Mouse (Mus musculus): ENCODE data around the gene S1pr5. TPM values are rescaled to one million over a fixed set of nuclear protein-coding genes. Genes with fewer than 3 reads are reported as not detected.

Gene S1pr5
- total and polyA plus RNA-seq, 3 experiments: not detected

Other genes starting within 250 kb of the S1pr5 start
Only the 20 nearest of the 21 such genes appear.
- 128 and 202 TPM in 2 replicates for gene Icam1, start 232.5 kb downstream of the S1pr5 start, total RNA-seq (2012; rRNA removed)
- 101 and 102 TPM in 2 replicates for gene Icam1, start 232.5 kb downstream of the S1pr5 start, total RNA-seq (2014; rRNA removed)
- gene Icam1, start 232.5 kb downstream of the S1pr5 start, polyA plus RNA-seq (2012; ENCODE audit: insufficient read length, low read depth): 64.2 and 70.6 TPM in 2 replicates
- gene Icam4, start 219.1 kb downstream of the S1pr5 start, total RNA-seq (2012; rRNA removed): 2.9 and 3.1 TPM in 2 replicates
- gene Icam4, start 219.1 kb downstream of the S1pr5 start, total RNA-seq (2014; rRNA removed): 1.1 and 1.2 TPM in 2 replicates
- gene Icam4, start 219.1 kb downstream of the S1pr5 start, polyA plus RNA-seq (2012; ENCODE audit: insufficient read length, low read depth): 0.72 and 0.96 TPM in 2 replicates
- gene Icam5, start 216.4 kb downstream of the S1pr5 start, total RNA-seq (2012; rRNA removed): 4.9 TPM in 2 replicates
- 0.89 and 1.0 TPM in 2 replicates for gene Icam5, start 216.4 kb downstream of the S1pr5 start, total RNA-seq (2014; rRNA removed)
- gene Icam5, start 216.4 kb downstream of the S1pr5 start, polyA plus RNA-seq (2012; ENCODE audit: insufficient read length, low read depth): 1.6 and 1.7 TPM in 2 replicates
- gene Zglp1, start 181.3 kb downstream of the S1pr5 start, total RNA-seq (2012; rRNA removed): 1.1 TPM in 1 of 2 replicates, not detected in the other
- gene Zglp1, start 181.3 kb downstream of the S1pr5 start, total RNA-seq (2014; rRNA removed): 1.3 TPM in 1 of 2 replicates, not detected in the other
- gene Zglp1, start 181.3 kb downstream of the S1pr5 start, polyA plus RNA-seq (2012; ENCODE audit: insufficient read length, low read depth): 0.87 and 0.98 TPM in 2 replicates
- 0.85 and 1.8 TPM in 2 replicates for gene Gm49373, start 175.3 kb downstream of the S1pr5 start, total RNA-seq (2012; rRNA removed)
- gene Gm49373, start 175.3 kb downstream of the S1pr5 start, total RNA-seq (2014; rRNA removed): 0.54 and 0.60 TPM in 2 replicates
- gene Gm49373, start 175.3 kb downstream of the S1pr5 start, polyA plus RNA-seq (2012; ENCODE audit: insufficient read length, low read depth): 1.5 and 2.9 TPM in 2 replicates
- gene Fdx1l, start 174.8 kb downstream of the S1pr5 start, total RNA-seq (2012; rRNA removed): 79.7 and 90.4 TPM in 2 replicates
- gene Fdx1l, start 174.8 kb downstream of the S1pr5 start, total RNA-seq (2014; rRNA removed): 67.2 and 70.8 TPM in 2 replicates
- 105 and 112 TPM in 2 replicates for gene Fdx1l, start 174.8 kb downstream of the S1pr5 start, polyA plus RNA-seq (2012; ENCODE audit: insufficient read length, low read depth)
- gene Gm38431, start 156.4 kb downstream of the S1pr5 start, total RNA-seq (2012; rRNA removed): 20.6 and 30.5 TPM in 2 replicates
- 0.26 and 1.1 TPM in 2 replicates for gene Gm38431, start 156.4 kb downstream of the S1pr5 start, total RNA-seq (2014; rRNA removed)
- 7.1 and 9.8 TPM in 2 replicates for gene Gm38431, start 156.4 kb downstream of the S1pr5 start, polyA plus RNA-seq (2012; ENCODE audit: insufficient read length, low read depth)
- 30.8 and 31.3 TPM in 2 replicates for gene Raver1, start 156.4 kb downstream of the S1pr5 start, total RNA-seq (2012; rRNA removed)
- gene Raver1, start 156.4 kb downstream of the S1pr5 start, total RNA-seq (2014; rRNA removed): 16.0 and 18.9 TPM in 2 replicates
- gene Raver1, start 156.4 kb downstream of the S1pr5 start, polyA plus RNA-seq (2012; ENCODE audit: insufficient read length, low read depth): 77.9 and 101 TPM in 2 replicates
- 64.3 and 80.0 TPM in 2 replicates for gene Tyk2, start 117.2 kb downstream of the S1pr5 start, total RNA-seq (2012; rRNA removed)
- gene Tyk2, start 117.2 kb downstream of the S1pr5 start, total RNA-seq (2014; rRNA removed): 39.0 and 40.6 TPM in 2 replicates
- gene Tyk2, start 117.2 kb downstream of the S1pr5 start, polyA plus RNA-seq (2012; ENCODE audit: insufficient read length, low read depth): 45.1 and 49.6 TPM in 2 replicates
- gene Cdc37, start 98.5 kb downstream of the S1pr5 start, total RNA-seq (2012; rRNA removed): 227 and 230 TPM in 2 replicates
- gene Cdc37, start 98.5 kb downstream of the S1pr5 start, total RNA-seq (2014; rRNA removed): 84.1 and 87.2 TPM in 2 replicates
- gene Cdc37, start 98.5 kb downstream of the S1pr5 start, polyA plus RNA-seq (2012; ENCODE audit: insufficient read length, low read depth): 447 and 532 TPM in 2 replicates
- gene Pde4a, start 82.7 kb downstream of the S1pr5 start, total RNA-seq (2012; rRNA removed): 4.1 and 4.8 TPM in 2 replicates
- gene Pde4a, start 82.7 kb downstream of the S1pr5 start, total RNA-seq (2014; rRNA removed): 1.2 and 1.7 TPM in 2 replicates
- gene Pde4a, start 82.7 kb downstream of the S1pr5 start, polyA plus RNA-seq (2012; ENCODE audit: insufficient read length, low read depth): 7.2 and 7.6 TPM in 2 replicates
- gene Keap1, start 9.1 kb downstream of the S1pr5 start, total RNA-seq (2012; rRNA removed): 41.7 and 42.8 TPM in 2 replicates
- gene Keap1, start 9.1 kb downstream of the S1pr5 start, total RNA-seq (2014; rRNA removed): 16.2 and 18.4 TPM in 2 replicates
- 30.0 and 31.2 TPM in 2 replicates for gene Keap1, start 9.1 kb downstream of the S1pr5 start, polyA plus RNA-seq (2012; ENCODE audit: insufficient read length, low read depth)
- 13.5 and 14.3 TPM in 2 replicates for gene Atg4d, start 16.9 kb upstream of the S1pr5 start, total RNA-seq (2012; rRNA removed)
- 10.3 and 10.9 TPM in 2 replicates for gene Atg4d, start 16.9 kb upstream of the S1pr5 start, total RNA-seq (2014; rRNA removed)
- 7.7 and 9.4 TPM in 2 replicates for gene Atg4d, start 16.9 kb upstream of the S1pr5 start, polyA plus RNA-seq (2012; ENCODE audit: insufficient read length, low read depth)
- gene Kri1, start 39.5 kb upstream of the S1pr5 start, total RNA-seq (2012; rRNA removed): 55.5 and 62.6 TPM in 2 replicates
- 28.8 and 29.0 TPM in 2 replicates for gene Kri1, start 39.5 kb upstream of the S1pr5 start, total RNA-seq (2014; rRNA removed)
- gene Kri1, start 39.5 kb upstream of the S1pr5 start, polyA plus RNA-seq (2012; ENCODE audit: insufficient read length, low read depth): 57.1 and 64.9 TPM in 2 replicates
- 9.7 and 12.6 TPM in 2 replicates for gene Cdkn2d, start 43.0 kb upstream of the S1pr5 start, total RNA-seq (2012; rRNA removed)
- gene Cdkn2d, start 43.0 kb upstream of the S1pr5 start, total RNA-seq (2014; rRNA removed): 7.1 and 7.3 TPM in 2 replicates
- gene Cdkn2d, start 43.0 kb upstream of the S1pr5 start, polyA plus RNA-seq (2012; ENCODE audit: insufficient read length, low read depth): 2.2 and 2.9 TPM in 2 replicates
- 1.4 and 2.6 TPM in 2 replicates for gene Ap1m2, start 63.9 kb upstream of the S1pr5 start, total RNA-seq (2012; rRNA removed)
- 0.51 TPM in 2 replicates for gene Ap1m2, start 63.9 kb upstream of the S1pr5 start, total RNA-seq (2014; rRNA removed)
- 0.29 and 0.51 TPM in 2 replicates for gene Ap1m2, start 63.9 kb upstream of the S1pr5 start, polyA plus RNA-seq (2012; ENCODE audit: insufficient read length, low read depth)
- gene Slc44a2, start 72.3 kb upstream of the S1pr5 start, total RNA-seq (2012; rRNA removed): 27.4 and 36.5 TPM in 2 replicates
- gene Slc44a2, start 72.3 kb upstream of the S1pr5 start, total RNA-seq (2014; rRNA removed): 22.1 and 26.1 TPM in 2 replicates
- gene Slc44a2, start 72.3 kb upstream of the S1pr5 start, polyA plus RNA-seq (2012; ENCODE audit: insufficient read length, low read depth): 52.5 and 62.9 TPM in 2 replicates
- 77.3 TPM in 2 replicates for gene Ilf3, start 119.4 kb upstream of the S1pr5 start, total RNA-seq (2012; rRNA removed)
- gene Ilf3, start 119.4 kb upstream of the S1pr5 start, total RNA-seq (2014; rRNA removed): 72.8 and 75.8 TPM in 2 replicates
- gene Ilf3, start 119.4 kb upstream of the S1pr5 start, polyA plus RNA-seq (2012; ENCODE audit: insufficient read length, low read depth): 128 and 145 TPM in 2 replicates
- 57.8 and 60.5 TPM in 2 replicates for gene Qtrt1, start 163.4 kb upstream of the S1pr5 start, total RNA-seq (2012; rRNA removed)
- 43.1 and 48.1 TPM in 2 replicates for gene Qtrt1, start 163.4 kb upstream of the S1pr5 start, total RNA-seq (2014; rRNA removed)
- 52.4 and 56.8 TPM in 2 replicates for gene Qtrt1, start 163.4 kb upstream of the S1pr5 start, polyA plus RNA-seq (2012; ENCODE audit: insufficient read length, low read depth)
- gene Dnm2, start 176.5 kb upstream of the S1pr5 start, total RNA-seq (2012; rRNA removed): 51.7 and 55.4 TPM in 2 replicates
- 36.4 and 37.0 TPM in 2 replicates for gene Dnm2, start 176.5 kb upstream of the S1pr5 start, total RNA-seq (2014; rRNA removed)
- 64.3 and 66.0 TPM in 2 replicates for gene Dnm2, start 176.5 kb upstream of the S1pr5 start, polyA plus RNA-seq (2012; ENCODE audit: insufficient read length, low read depth)

Data from CH12.LX (cell line).